Mouse (Mus musculus) myocyte (in vitro differentiated cells): ENCODE results near the gene Ndel1.

Source experiments
- CEBPB ChIP-seq: IDR thresholded peaks from 2 replicates; pipeline ENCODE4 v1.6.1; 2011; ENCODE audit warnings: mild to moderate bottlenecking, moderate library complexity; ENCODE audit not compliant: poor library complexity, insufficient read depth, severe bottlenecking
- E2F4 ChIP-seq: IDR thresholded peaks from one replicate; pipeline ENCODE4 v1.6.1; 2011; ENCODE audit warnings: mild to moderate bottlenecking, control low read depth, moderate library complexity; ENCODE audit not compliant: insufficient read depth
- MAX ChIP-seq: IDR thresholded peaks from one replicate; pipeline ENCODE4 v1.6.1; 2011; ENCODE audit warnings: low read depth, mild to moderate bottlenecking, control low read depth
- MYOD1 ChIP-seq, 3 experiments: IDR thresholded peaks; one replicate each; pipeline ENCODE4 v1.6.1; 2011; ENCODE audit warnings: control low read depth in 2 of 3, low read depth in 2 of 3, mild to moderate bottlenecking in 2 of 3, moderate library complexity in 1 of 3; ENCODE audit not compliant: insufficient read length in 2 of 3, control insufficient read depth in 1 of 3
- MYOG ChIP-seq, 3 experiments: IDR thresholded peaks; one replicate each; pipeline ENCODE4 v1.6.1; 2011; ENCODE audit warnings: control low read depth in 2 of 3, low read depth in 2 of 3, mild to moderate bottlenecking in 2 of 3; ENCODE audit not compliant: insufficient read length in 2 of 3, control insufficient read depth in 1 of 3, insufficient read depth in 1 of 3
- POLR2A ChIP-seq: IDR thresholded peaks from one replicate; pipeline ENCODE4 v1.6.1; 2011; ENCODE audit warnings: low read depth, mild to moderate bottlenecking, control low read depth, moderate library complexity; ENCODE audit not compliant: insufficient read length
- POLR2AphosphoS2 ChIP-seq: IDR thresholded peaks from one replicate; pipeline ENCODE4 v1.6.1; 2011; ENCODE audit warnings: low read depth, control low read depth; ENCODE audit not compliant: insufficient read length
- SRF ChIP-seq: IDR thresholded peaks from one replicate; pipeline ENCODE4 v1.6.1; 2011; ENCODE audit warnings: low read depth; ENCODE audit not compliant: control insufficient read depth, insufficient read length
- TCF12 ChIP-seq: IDR thresholded peaks from one replicate; pipeline ENCODE4 v1.6.1; 2011; ENCODE audit warnings: mild to moderate bottlenecking, control low read depth; ENCODE audit not compliant: poor library complexity, insufficient read depth, severe bottlenecking
- TCF3 ChIP-seq: IDR thresholded peaks from one replicate; pipeline ENCODE4 v1.6.1; 2011; ENCODE audit warnings: low read depth, control low read depth; ENCODE audit not compliant: insufficient read length
- USF1 ChIP-seq: IDR thresholded peaks from one replicate; pipeline ENCODE4 v1.6.1; 2011; ENCODE audit warnings: low read depth, mild to moderate bottlenecking, control low read depth, moderate library complexity

- TF ChIP-seq E2F4 (no peak), POLR2A (no peak), MYOG (IDR thresholded peaks at IDR 0.05; ENCODE audit: control insufficient read depth in 1 of 3, insufficient read depth in 1 of 3, insufficient read length in 2 of 3, low read depth in 2 of 3) (no peak), MAX (no peak), USF1 (no peak), SRF (no peak), TCF3 (no peak), TCF12 (no peak), CEBPB (no peak), MYOD1 (IDR thresholded peaks at IDR 0.05; ENCODE audit: control insufficient read depth in 1 of 3, insufficient read length in 2 of 3, low read depth in 2 of 3) (no peak), POLR2AphosphoS2 (no peak)
Observed at GRCm38 (mm10) chr11:68826735-68827134, 44.9 kb downstream of the Ndel1 start.
